Mouse (Mus musculus) limb, embryonic 14.5 days (tissue): ENCODE data around the gene Fam8a1. TPM values are rescaled to one million over a fixed set of nuclear protein-coding genes. Genes with fewer than 3 reads are reported as not detected.
A peak's percentile ranks its signal among the peaks of the same experiment; 100 is the strongest.

Experiments
- ATAC-seq: fragments of 200-750 bp; cut with Nextera tagmentation; 2 replicates; pipeline ENCODE4 v1.8.0; 2017; ENCODE audit warnings: low read depth, moderate number of reproducible peaks, moderate TSS enrichment; ENCODE audit not compliant: low FRiP score
- DNase-seq: peaks from one replicate; pipeline ENCODE4 v3.0.0-alpha.2; 2015; ENCODE audit warnings: low spot score
- H3K27ac ChIP-seq: fragments of 300-500 bp; sonication (generic); replicated peaks from 2 replicates; pipeline ENCODE4 v1.5.1; 2014; ENCODE audit warnings: low read depth, mild to moderate bottlenecking, low read length, moderate library complexity, mixed read lengths
- H3K27me3 ChIP-seq: fragments of 300-500 bp; sonication (generic); 2 replicates; pipeline ENCODE4 v1.6.1; 2014; ENCODE audit warnings: low read length, mixed read lengths; ENCODE audit not compliant: control insufficient read depth, insufficient read depth
- H3K36me3 ChIP-seq: fragments of 300-500 bp; sonication (generic); 2 replicates; pipeline ENCODE4 v1.6.1; 2014; ENCODE audit warnings: mild to moderate bottlenecking, low read length, moderate library complexity, mixed read lengths; ENCODE audit not compliant: control insufficient read depth, insufficient read depth
- H3K4me1 ChIP-seq: fragments of 300-500 bp; sonication (generic); 2 replicates; pipeline ENCODE4 v1.6.1; 2014; ENCODE audit warnings: antibody characterized with exemption, low read length, mixed read lengths; ENCODE audit not compliant: control insufficient read depth, insufficient read depth
- H3K4me2 ChIP-seq: fragments of 300-500 bp; sonication (generic); replicated peaks from 2 replicates; pipeline ENCODE4 v1.6.1; 2014; ENCODE audit warnings: low read depth, mild to moderate bottlenecking, low read length, moderate library complexity; ENCODE audit not compliant: severe bottlenecking
- H3K4me3 ChIP-seq: fragments of 300-500 bp; sonication (generic); replicated peaks from 2 replicates; pipeline ENCODE4 v1.5.1; 2014; ENCODE audit warnings: low read length
- H3K9ac ChIP-seq: fragments of 300-500 bp; sonication (generic); 2 replicates; pipeline ENCODE4 v1.6.1; 2014; ENCODE audit warnings: mild to moderate bottlenecking, low read depth, low read length, moderate library complexity; ENCODE audit not compliant: severe bottlenecking
- H3K9me3 ChIP-seq: fragments of 300-500 bp; sonication (generic); 2 replicates; pipeline ENCODE4 v1.6.1; 2016; ENCODE audit warnings: low read length; ENCODE audit not compliant: control insufficient read depth
- POLR2A ChIP-seq: fragments of 200-500 bp; IDR thresholded peaks from 2 replicates; pipeline ENCODE4 v1.8.0; 2012; ENCODE audit warnings: inconsistent platforms, mild to moderate bottlenecking, moderate library complexity, borderline replicate concordance; ENCODE audit not compliant: insufficient read depth, insufficient read length; ENCODE audit errors: extremely low read depth
- WGBS: fragments of 180-500 bp; shearing (Covaris S2); extraction: QIAGEN DNeasy Blood & Tissue Kit; methylation state at CpG from one replicate; pipeline ENCODE4 v1.1.7; 2014; 5-methylcytosine and 5-hydroxymethylcytosine counted together
- polyA plus RNA-seq, 2 experiments: library from polyadenylated mRNA; depleted of rRNA in 1 of 2; stranded (reverse) in 1 of 2; unstranded in 1 of 2; fragments of >200 nt; fragmentation: Nextera tagmentation in 1 of 2; extraction: Ambion mirVana in 1 of 2; gene quantifications; 2 replicates each; pipeline versions ENCODE4 v1.2.1 to v1.2.3; 2012 to 2014

Gene Fam8a1
- polyA plus RNA-seq, 2 experiments = 14.0 to 38.8 TPM

DNA sequence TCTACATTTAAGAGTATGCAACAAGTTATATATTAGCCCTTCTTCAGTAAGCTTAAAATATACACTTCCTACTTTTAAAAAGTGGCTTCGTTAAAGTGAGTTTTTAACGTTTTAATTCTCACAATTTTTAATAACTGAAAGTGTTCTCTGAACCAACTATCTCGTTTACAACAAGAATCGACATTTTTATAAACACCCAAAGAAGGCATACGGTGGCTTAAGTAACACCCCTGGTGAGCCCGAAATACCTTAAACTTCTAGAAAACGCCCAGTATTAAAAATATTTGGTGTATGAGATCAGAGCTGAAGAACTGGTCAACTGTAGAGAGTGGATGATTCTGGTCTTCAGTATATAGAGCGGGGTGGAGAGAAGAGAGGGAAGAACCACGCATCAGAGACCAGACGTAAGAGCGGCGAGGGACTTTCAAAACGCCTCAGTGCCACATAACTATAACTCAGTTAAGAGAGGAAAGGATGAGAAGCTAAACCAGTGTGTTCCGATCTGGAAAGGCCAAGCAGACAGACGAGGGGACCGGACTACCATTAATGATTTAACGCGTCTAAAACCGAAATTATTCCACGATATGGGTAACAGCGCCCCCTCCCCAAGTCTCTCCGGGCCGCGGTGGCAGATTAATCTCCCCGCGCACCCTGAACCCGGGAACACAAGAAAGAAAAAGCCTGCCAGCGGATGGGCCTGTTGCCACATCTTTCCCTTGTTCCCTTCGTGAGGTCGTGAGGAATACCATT is 57.1 kb downstream of the Fam8a1 start:
- ATAC-seq = no peak
- Histone ChIP-seq H3K4me3 (peak overlapping the region; percentile 99), H3K9ac (peak overlapping the region; percentile 95), H3K36me3 (no peaks in the 10 kb centered on the region), H3K27ac (peak overlapping the region; percentile 95), H3K9me3 (no peaks in the 10 kb centered on the region), H3K27me3 (no peaks in the 10 kb centered on the region), H3K4me2 (peak overlapping the region; percentile 55), H3K4me1 (peaks cover 19% of the 10 kb centered on the region)
- peak; percentile 32 for DNase-seq
- 1% methylated on average over 30 of the region's 30 CpGs for WGBS
- TF ChIP-seq POLR2A = no peak

DNA sequence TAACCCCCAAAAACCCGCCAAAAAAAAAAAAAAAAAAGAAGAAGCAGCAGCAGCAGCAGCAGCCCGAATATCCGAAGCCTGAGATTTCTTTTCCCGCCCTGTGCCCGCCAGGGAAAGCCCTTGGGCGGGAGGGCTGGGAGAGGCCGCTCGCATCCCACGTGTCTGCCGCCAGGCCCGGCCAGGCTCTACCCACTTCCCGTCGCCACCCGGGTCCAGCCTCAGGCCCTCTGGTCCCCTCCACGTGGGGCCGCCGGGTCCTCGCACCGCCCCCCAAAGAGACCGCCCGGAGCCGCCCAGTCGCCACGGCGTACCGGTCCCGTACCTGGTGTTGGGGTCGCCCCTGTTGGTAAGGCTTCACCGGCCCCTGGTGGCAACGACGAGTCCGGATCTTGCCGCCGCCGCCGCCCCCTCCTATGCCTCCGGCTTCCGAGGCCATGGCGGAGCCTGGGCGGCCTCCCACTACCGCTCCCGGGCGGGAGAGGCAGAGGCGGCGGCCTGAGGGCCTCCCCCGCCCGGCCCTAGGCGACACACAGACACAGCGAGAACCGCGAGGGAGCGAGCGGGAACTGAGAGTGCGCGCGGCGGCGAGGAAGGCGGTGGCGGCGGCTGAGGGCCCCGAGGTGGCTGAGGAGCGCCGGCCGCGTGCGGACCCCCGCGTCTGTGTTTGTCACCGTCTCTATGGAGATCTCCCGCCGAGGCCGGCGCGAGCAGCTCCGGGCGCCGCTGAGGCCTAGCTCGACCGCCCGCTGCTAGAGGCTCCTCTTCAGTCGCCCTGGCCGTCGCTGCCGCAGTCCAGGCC is 57.9 kb downstream of the Fam8a1 start:
- H3K9me3 ChIP-seq = no peaks in the 10 kb centered on the region
- H3K4me2 ChIP-seq = peak overlapping the region; percentile 55
- H3K27ac ChIP-seq = peak overlapping the region; percentile 95
- ATAC-seq (peak; percentile 82), DNase-seq (peak; percentile 38)
- H3K4me1 ChIP-seq = peaks cover 17% of the 10 kb centered on the region
- H3K9ac ChIP-seq = peak overlapping the region; percentile 95
- TF ChIP-seq POLR2A = no peak
- no peaks in the 10 kb centered on the region for H3K27me3 ChIP-seq
- under 1% methylated on average over 64 of the region's 85 CpGs for WGBS
- peak overlapping the region; percentile 99 for H3K4me3 ChIP-seq
- H3K36me3 ChIP-seq = no peaks in the 10 kb centered on the region

Other genes starting within 250 kb of the Fam8a1 start
- gene Cap2, start 167.7 kb upstream of the Fam8a1 start, polyA plus RNA-seq (2012; rRNA removed) = 27.6 and 30.9 TPM in 2 replicates
- 15.4 and 22.1 TPM in 2 replicates for gene Cap2, start 167.7 kb upstream of the Fam8a1 start, polyA plus RNA-seq (2014; fragmentation: Nextera tagmentation; extraction: Ambion mirVana)
- gene Nup153, start 58.4 kb downstream of the Fam8a1 start, polyA plus RNA-seq (2012; rRNA removed) = 65.8 and 96.3 TPM in 2 replicates
- gene Nup153, start 58.4 kb downstream of the Fam8a1 start, polyA plus RNA-seq (2014; fragmentation: Nextera tagmentation; extraction: Ambion mirVana) = 32.3 and 34.4 TPM in 2 replicates